Mouse (Mus musculus): Measurements from ENCODE around the gene Lpar5. TPM values are rescaled to one million over a fixed set of nuclear protein-coding genes. Genes with fewer than 3 reads are reported as not detected.

The Lpar5 gene
- total RNA-seq, 1 experiment, result 5.0 TPM

DNA sequence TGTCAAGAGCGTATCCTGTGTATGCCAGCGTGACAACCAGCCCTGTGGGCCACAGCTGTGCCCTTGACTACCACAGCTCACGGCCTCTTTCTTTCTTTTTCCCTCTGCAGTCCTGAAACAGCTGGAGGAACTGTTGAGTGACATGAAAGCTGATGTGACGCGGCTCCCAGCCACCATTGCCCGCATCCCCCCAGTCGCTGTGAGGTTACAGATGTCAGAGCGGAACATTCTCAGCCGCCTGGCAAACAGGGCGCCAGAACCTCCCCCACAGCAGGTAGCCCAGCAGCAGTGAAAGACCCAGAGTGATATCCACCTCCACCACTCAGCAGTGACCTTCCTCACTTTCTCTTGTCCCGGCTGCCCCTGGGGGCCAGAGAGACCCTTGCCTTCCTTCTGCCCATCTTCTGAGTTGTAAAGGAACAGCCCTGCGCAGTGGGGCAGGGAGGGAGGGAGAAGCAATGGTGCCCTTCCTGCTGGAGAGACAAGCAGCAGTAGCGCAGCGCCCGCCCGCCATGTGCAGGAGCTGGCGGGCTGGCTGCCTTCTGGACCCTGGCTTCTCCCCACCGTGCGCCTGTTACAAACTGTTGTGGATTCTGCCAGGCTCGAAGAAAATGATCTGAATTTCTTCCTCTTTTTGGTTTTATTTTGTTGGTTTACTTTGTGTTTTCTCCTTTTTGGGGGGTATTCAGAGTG lies 62.1 kb downstream of the Lpar5 start:
- TF ChIP-seq CHD2 (IDR thresholded peaks at IDR 0.05; ENCODE audit: low read depth, low read length) (no peak), MAFK (IDR thresholded peaks at IDR 0.05; ENCODE audit: insufficient read depth, low read depth, low read length) (no peak), ZNF384 (IDR thresholded peaks at IDR 0.05; ENCODE audit: low read depth, low read length) (no peak), HCFC1 (IDR thresholded peaks at IDR 0.05; ENCODE audit: borderline replicate concordance, insufficient read depth, low read length) (no peak), ZC3H11A (IDR thresholded peaks at IDR 0.05; ENCODE audit: borderline replicate concordance, low read depth, low read length) (no peak)
- DNase-seq (ENCODE audit: low read depth, low spot score), result no peak
- no peaks in the 10 kb centered on the region for H3K9me3 ChIP-seq (ENCODE audit: control insufficient read depth, insufficient read depth, low read depth, low read length)
- H3K4me3 ChIP-seq (ENCODE audit: insufficient read depth in 1 of 2, low read depth in 1 of 2, low read length in 2 of 2, poor library complexity in 1 of 2, severe bottlenecking in 1 of 2), result peak overlapping the region; percentile 36 to 46
- H3K4me1 ChIP-seq (ENCODE audit: control insufficient read depth in 2 of 2, insufficient read depth in 2 of 2, low read length in 2 of 2, poor library complexity in 1 of 2), result peaks cover 0 to 8% of the 10 kb centered on the region in 2 experiments; a peak in 1 of 4 replicates
- H3K27ac ChIP-seq (ENCODE audit: insufficient read depth, low read depth, low read length, poor library complexity, severe bottlenecking), result no peak overlapping the region; the same call in 1 of the 2 replicates
- in situ Hi-C loops (cut with MboI; ENCODE audit: low sequenced_read_pairs in 2 of 2, unreplicated experiment in 2 of 2), result no loop called here
- peaks cover 35% of the 10 kb centered on the region for H3K36me3 ChIP-seq (ENCODE audit: control insufficient read depth, insufficient read depth, low read length, poor library complexity, severe bottlenecking)
- peak overlapping the region; percentile 39; the same call in 1 of the 2 replicates for H3K9ac ChIP-seq (ENCODE audit: insufficient read depth, low read depth, low read length, poor library complexity, severe bottlenecking)

- DNase-seq (ENCODE audit: low read depth, low spot score), result peak; percentile 94
- in situ Hi-C loops (cut with MboI; ENCODE audit: low sequenced_read_pairs in 2 of 2, unreplicated experiment in 2 of 2), result no loop called here
- peak within 1 kb of the TSS; percentile 80 to 86 for H3K4me3 ChIP-seq (ENCODE audit: insufficient read depth in 1 of 2, low read depth in 1 of 2, low read length in 2 of 2, poor library complexity in 1 of 2, severe bottlenecking in 1 of 2)
- H3K36me3 ChIP-seq (ENCODE audit: control insufficient read depth, insufficient read depth, low read length, poor library complexity, severe bottlenecking), result peaks cover 45% of the 10 kb centered on the region
- H3K9ac ChIP-seq (ENCODE audit: insufficient read depth, low read depth, low read length, poor library complexity, severe bottlenecking), result peak within 1 kb of the TSS; percentile 95
- peak; percentile 86 for TF ChIP-seq MAFK (IDR thresholded peaks at IDR 0.05; ENCODE audit: insufficient read depth, low read depth, low read length)
- no peak for TF ChIP-seq ZC3H11A (IDR thresholded peaks at IDR 0.05; ENCODE audit: borderline replicate concordance, low read depth, low read length)
- no peak for TF ChIP-seq ZNF384 (IDR thresholded peaks at IDR 0.05; ENCODE audit: low read depth, low read length)
- TF ChIP-seq HCFC1 (IDR thresholded peaks at IDR 0.05; ENCODE audit: borderline replicate concordance, insufficient read depth, low read length), result peak; percentile 59; the same call in 1 of the 2 replicates
- no peak for TF ChIP-seq CHD2 (IDR thresholded peaks at IDR 0.05; ENCODE audit: low read depth, low read length)
- H3K4me1 ChIP-seq (ENCODE audit: control insufficient read depth in 2 of 2, insufficient read depth in 2 of 2, low read length in 2 of 2, poor library complexity in 1 of 2), result peaks cover 0 to 8% of the 10 kb centered on the region in 2 experiments; a peak in 1 of 4 replicates
- peak within 1 kb of the TSS; percentile 82 for H3K27ac ChIP-seq (ENCODE audit: insufficient read depth, low read depth, low read length, poor library complexity, severe bottlenecking)
- no peaks in the 10 kb centered on the region for H3K9me3 ChIP-seq (ENCODE audit: control insufficient read depth, insufficient read depth, low read depth, low read length)
Measured at GRCm38 (mm10) chr6:125131302-125132156, 63.8 kb downstream of the Lpar5 start, which contains the start of gene Nop2. Nop2 (plus strand) TSS chr6:125131909.

Other genes starting within 250 kb of the Lpar5 start
- gene Usp5, start 238.4 kb upstream of the Lpar5 start, total RNA-seq (2012; rRNA removed), result 149 and 150 TPM in 2 replicates
- gene Cdca3, start 238.4 kb upstream of the Lpar5 start, total RNA-seq (2012; rRNA removed), result 128 and 137 TPM in 2 replicates
- gene Gnb3, start 227.6 kb upstream of the Lpar5 start, total RNA-seq (2012; rRNA removed), result 0.32 TPM in 1 of 2 replicates, not detected in the other
- 10.1 and 15.6 TPM in 2 replicates for gene P3h3, start 210.2 kb upstream of the Lpar5 start, total RNA-seq (2012; rRNA removed)
- 1.7 and 3.1 TPM in 2 replicates for gene Gpr162, start 203.9 kb upstream of the Lpar5 start, total RNA-seq (2012; rRNA removed)
- gene Cd4, start 179.7 kb upstream of the Lpar5 start, total RNA-seq (2012; rRNA removed), result 0.37 and 0.49 TPM in 2 replicates
- 1.0 and 1.2 TPM in 2 replicates for gene Lag3, start 156.2 kb upstream of the Lpar5 start, total RNA-seq (2012; rRNA removed)
- 66.7 and 67.4 TPM in 2 replicates for gene Ptms, start 147.8 kb upstream of the Lpar5 start, total RNA-seq (2012; rRNA removed)
- 179 and 196 TPM in 2 replicates for gene Mlf2, start 136.5 kb upstream of the Lpar5 start, total RNA-seq (2012; rRNA removed)
- gene Cops7a, start 102.4 kb upstream of the Lpar5 start, total RNA-seq (2012; rRNA removed), result 138 and 141 TPM in 2 replicates
- 2.9 and 6.1 TPM in 2 replicates for gene Pianp, start 71.2 kb upstream of the Lpar5 start, total RNA-seq (2012; rRNA removed)
- gene Zfp384, start 58.8 kb upstream of the Lpar5 start, total RNA-seq (2012; rRNA removed), result 25.1 and 25.6 TPM in 2 replicates
- 32.4 and 50.2 TPM in 2 replicates for gene Ing4, start 28.2 kb upstream of the Lpar5 start, total RNA-seq (2012; rRNA removed)
- gene Acrbp, start 18.2 kb upstream of the Lpar5 start, total RNA-seq (2012; rRNA removed), result 9.6 and 31.2 TPM in 2 replicates
- 344 and 351 TPM in 2 replicates for gene Chd4, start 28.1 kb downstream of the Lpar5 start, total RNA-seq (2012; rRNA removed)
- 159 and 174 TPM in 2 replicates for gene Nop2, start 64.0 kb downstream of the Lpar5 start, total RNA-seq (2012; rRNA removed)
- gene Iffo1, start 77.3 kb downstream of the Lpar5 start, total RNA-seq (2012; rRNA removed), result 15.1 and 16.5 TPM in 2 replicates
- gene Gapdh, start 98.5 kb downstream of the Lpar5 start, total RNA-seq (2012; rRNA removed), result 2,407 and 2,462 TPM in 2 replicates
- gene Ncapd2, start 123.8 kb downstream of the Lpar5 start, total RNA-seq (2012; rRNA removed), result 159 and 187 TPM in 2 replicates
- 155 and 184 TPM in 2 replicates for gene Mrpl51, start 123.9 kb downstream of the Lpar5 start, total RNA-seq (2012; rRNA removed)
- 3.5 and 4.6 TPM in 2 replicates for gene Vamp1, start 147.6 kb downstream of the Lpar5 start, total RNA-seq (2012; rRNA removed)
- 4.2 and 6.4 TPM in 2 replicates for gene Tapbpl, start 163.9 kb downstream of the Lpar5 start, total RNA-seq (2012; rRNA removed)
- gene Cd27, start 169.1 kb downstream of the Lpar5 start, total RNA-seq (2012; rRNA removed), result 0.22 TPM in 1 of 2 replicates, not detected in the other
- gene Tuba3a, start 218.1 kb downstream of the Lpar5 start, total RNA-seq (2012; rRNA removed), result 53.3 and 84.8 TPM in 2 replicates
- gene Ltbr, start 246.0 kb downstream of the Lpar5 start, total RNA-seq (2012; rRNA removed), result 8.7 and 14.3 TPM in 2 replicates

Data from ES-E14 (cell line).